Mouse (Mus musculus) limb, embryonic 14.5 days (tissue): Measurements from ENCODE around the gene Aspg. TPM values are rescaled to one million over a fixed set of nuclear protein-coding genes. Genes with fewer than 3 reads are reported as not detected.

Experiments
- ATAC-seq: fragments of 200-750 bp; cut with Nextera tagmentation; 2 replicates; pipeline ENCODE4 v1.8.0; 2017; ENCODE audit warnings: low read depth, moderate number of reproducible peaks, moderate TSS enrichment; ENCODE audit not compliant: low FRiP score
- DNase-seq: peaks from one replicate; pipeline ENCODE4 v3.0.0-alpha.2; 2015; ENCODE audit warnings: low spot score
- H3K27ac ChIP-seq: fragments of 300-500 bp; sonication (generic); replicated peaks from 2 replicates; pipeline ENCODE4 v1.5.1; 2014; ENCODE audit warnings: low read depth, mild to moderate bottlenecking, low read length, moderate library complexity, mixed read lengths
- H3K27me3 ChIP-seq: fragments of 300-500 bp; sonication (generic); 2 replicates; pipeline ENCODE4 v1.6.1; 2014; ENCODE audit warnings: low read length, mixed read lengths; ENCODE audit not compliant: control insufficient read depth, insufficient read depth
- H3K36me3 ChIP-seq: fragments of 300-500 bp; sonication (generic); 2 replicates; pipeline ENCODE4 v1.6.1; 2014; ENCODE audit warnings: mild to moderate bottlenecking, low read length, moderate library complexity, mixed read lengths; ENCODE audit not compliant: control insufficient read depth, insufficient read depth
- H3K4me1 ChIP-seq: fragments of 300-500 bp; sonication (generic); 2 replicates; pipeline ENCODE4 v1.6.1; 2014; ENCODE audit warnings: antibody characterized with exemption, low read length, mixed read lengths; ENCODE audit not compliant: control insufficient read depth, insufficient read depth
- H3K4me2 ChIP-seq: fragments of 300-500 bp; sonication (generic); replicated peaks from 2 replicates; pipeline ENCODE4 v1.6.1; 2014; ENCODE audit warnings: low read depth, mild to moderate bottlenecking, low read length, moderate library complexity; ENCODE audit not compliant: severe bottlenecking
- H3K4me3 ChIP-seq: fragments of 300-500 bp; sonication (generic); replicated peaks from 2 replicates; pipeline ENCODE4 v1.5.1; 2014; ENCODE audit warnings: low read length
- H3K9ac ChIP-seq: fragments of 300-500 bp; sonication (generic); 2 replicates; pipeline ENCODE4 v1.6.1; 2014; ENCODE audit warnings: mild to moderate bottlenecking, low read depth, low read length, moderate library complexity; ENCODE audit not compliant: severe bottlenecking
- H3K9me3 ChIP-seq: fragments of 300-500 bp; sonication (generic); 2 replicates; pipeline ENCODE4 v1.6.1; 2016; ENCODE audit warnings: low read length; ENCODE audit not compliant: control insufficient read depth
- POLR2A ChIP-seq: fragments of 200-500 bp; IDR thresholded peaks from 2 replicates; pipeline ENCODE4 v1.8.0; 2012; ENCODE audit warnings: inconsistent platforms, mild to moderate bottlenecking, moderate library complexity, borderline replicate concordance; ENCODE audit not compliant: insufficient read depth, insufficient read length; ENCODE audit errors: extremely low read depth
- WGBS: fragments of 180-500 bp; shearing (Covaris S2); extraction: QIAGEN DNeasy Blood & Tissue Kit; methylation state at CpG from one replicate; pipeline ENCODE4 v1.1.7; 2014; 5-methylcytosine and 5-hydroxymethylcytosine counted together
- polyA plus RNA-seq, 2 experiments: library from polyadenylated mRNA; depleted of rRNA in 1 of 2; stranded (reverse) in 1 of 2; unstranded in 1 of 2; fragments of >200 nt; fragmentation: Nextera tagmentation in 1 of 2; extraction: Ambion mirVana in 1 of 2; gene quantifications; 2 replicates each; pipeline versions ENCODE4 v1.2.1 to v1.2.3; 2012 to 2014

The Aspg gene
- polyA plus RNA-seq, 2 experiments, result 2.5 to 4.7 TPM

- no peak overlapping the region for H3K4me3 ChIP-seq
- H3K27ac ChIP-seq, result no peak overlapping the region
- H3K4me1 ChIP-seq, result peaks cover 47% of the 10 kb centered on the region
- H3K9ac ChIP-seq, result no peak overlapping the region
- no peak for TF ChIP-seq POLR2A
- ATAC-seq, result no peak
- H3K9me3 ChIP-seq, result no peaks in the 10 kb centered on the region
- H3K4me2 ChIP-seq, result no peak overlapping the region
- peaks cover 20% of the 10 kb centered on the region for H3K36me3 ChIP-seq
- H3K27me3 ChIP-seq, result no peaks in the 10 kb centered on the region
- 78% methylated on average over 12 of the region's 12 CpGs for WGBS
- no peak for DNase-seq
These were observed 47.1 kb downstream of the Aspg start for GRCm38 (mm10) chr12:112153597-112153996.

DNA sequence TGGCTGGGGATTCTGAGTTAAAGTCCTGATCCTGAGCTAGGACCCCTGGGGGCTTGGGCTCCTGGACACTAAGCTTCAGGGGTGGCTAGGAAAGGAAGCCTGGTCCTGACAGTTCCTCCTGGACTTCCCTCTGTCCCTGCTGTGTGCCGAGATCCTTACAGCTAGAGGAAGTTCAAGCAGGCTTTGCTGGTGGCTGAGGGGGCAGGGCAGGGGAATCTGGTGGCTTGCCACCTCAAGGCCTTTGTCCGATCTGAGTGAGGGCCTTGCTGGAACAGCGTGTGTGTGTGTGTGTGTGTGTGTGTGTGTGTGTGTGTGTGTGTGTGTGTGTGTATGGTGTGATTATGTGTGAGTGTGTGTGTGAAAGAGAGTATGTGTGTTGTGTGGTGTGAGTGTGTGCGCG lies 48.0 kb downstream of the Aspg start:
- no peak for DNase-seq
- no peaks in the 10 kb centered on the region for H3K27me3 ChIP-seq
- H3K27ac ChIP-seq, result no peak overlapping the region
- peaks cover 40% of the 10 kb centered on the region for H3K4me1 ChIP-seq
- H3K9me3 ChIP-seq, result no peaks in the 10 kb centered on the region
- no peak overlapping the region for H3K9ac ChIP-seq
- peaks cover 20% of the 10 kb centered on the region for H3K36me3 ChIP-seq
- no peak overlapping the region for H3K4me2 ChIP-seq
- WGBS, result 60% methylated on average over 4 of the region's 5 CpGs
- H3K4me3 ChIP-seq, result no peak overlapping the region
- no peak for TF ChIP-seq POLR2A
- no peak for ATAC-seq

DNA sequence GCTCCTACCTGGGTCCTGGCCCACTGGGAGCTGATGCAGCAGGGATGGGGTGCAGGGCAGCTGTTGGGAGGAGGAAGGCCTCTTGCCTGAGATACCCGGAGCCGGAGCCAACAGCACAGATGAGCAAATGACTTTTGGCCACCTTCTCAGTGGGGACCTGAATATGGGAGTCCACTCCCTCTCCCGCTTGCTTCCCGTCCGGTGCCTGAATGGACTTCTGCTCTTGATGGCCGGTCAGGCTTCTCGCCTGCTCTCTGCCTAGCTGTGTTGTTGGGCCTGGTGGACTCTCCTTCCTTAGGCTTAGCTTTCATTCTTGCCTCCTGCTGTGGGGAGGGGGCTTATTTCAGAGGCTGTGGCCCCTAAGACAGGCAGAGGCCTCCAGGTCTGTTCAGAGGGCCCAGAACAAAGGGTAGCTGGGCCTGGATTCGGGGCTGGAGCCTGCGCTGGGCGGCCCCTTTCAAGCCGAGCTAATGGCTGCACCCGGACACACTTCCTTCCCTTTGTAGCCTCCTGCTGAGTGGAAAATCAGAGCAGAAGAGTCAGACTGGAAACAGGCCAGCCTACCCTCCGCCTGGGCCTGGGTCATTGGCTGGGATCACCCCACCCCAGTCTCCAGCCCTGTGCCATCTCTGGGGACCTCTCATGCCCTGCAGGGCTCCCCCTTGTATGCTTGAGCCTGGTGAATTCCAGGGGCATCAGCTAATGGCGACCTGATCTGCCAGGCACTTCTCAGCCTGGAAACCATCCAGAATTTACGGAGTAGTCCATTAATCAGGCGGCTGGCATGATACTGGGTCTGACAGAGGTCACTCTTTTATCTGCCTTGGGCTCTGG lies 49.0 kb downstream of the Aspg start:
- Histone ChIP-seq H3K4me1 (peaks cover 31% of the 10 kb centered on the region), H3K36me3 (peaks cover 20% of the 10 kb centered on the region), H3K9ac (no peak overlapping the region), H3K9me3 (no peaks in the 10 kb centered on the region), H3K27me3 (no peaks in the 10 kb centered on the region), H3K4me2 (no peak overlapping the region), H3K27ac (peak overlapping the region; percentile 19; the same call in 1 of the 2 replicates), H3K4me3 (no peak overlapping the region)
- no peak for TF ChIP-seq POLR2A
- DNase-seq (no peak), ATAC-seq (no peak)
- whole genome bisulfite sequencing, result 57% methylated on average over 16 of the region's 16 CpGs

DNA sequence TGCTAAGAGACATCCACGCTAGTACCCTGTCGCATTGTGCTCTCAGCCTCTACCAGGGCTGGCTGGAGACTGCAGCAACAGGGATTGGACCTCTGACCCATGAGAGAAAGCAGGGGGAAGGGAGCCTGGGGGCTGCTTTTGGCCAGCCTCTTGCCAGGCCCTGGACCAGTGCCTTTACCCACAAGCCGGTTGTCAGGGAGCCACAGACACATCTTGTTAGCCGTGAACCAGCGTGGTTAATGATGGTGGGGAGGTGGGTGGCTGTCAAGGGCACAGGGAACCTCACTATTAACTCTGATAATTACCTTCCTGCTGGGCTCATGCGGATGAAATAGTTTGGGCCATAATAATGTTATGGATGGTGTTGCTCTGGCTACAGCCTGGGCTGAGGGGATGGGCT lies 50.3 kb downstream of the Aspg start:
- no peak for TF ChIP-seq POLR2A
- Histone ChIP-seq H3K36me3 (peaks cover 18% of the 10 kb centered on the region), H3K9ac (no peak overlapping the region), H3K27me3 (no peaks in the 10 kb centered on the region), H3K4me3 (no peak overlapping the region), H3K4me1 (peaks cover 23% of the 10 kb centered on the region), H3K4me2 (no peak overlapping the region), H3K9me3 (no peaks in the 10 kb centered on the region), H3K27ac (no peak overlapping the region)
- ATAC-seq, result no peak
- 55% methylated on average over 6 of the region's 6 CpGs for WGBS
- no peak for DNase-seq

DNA sequence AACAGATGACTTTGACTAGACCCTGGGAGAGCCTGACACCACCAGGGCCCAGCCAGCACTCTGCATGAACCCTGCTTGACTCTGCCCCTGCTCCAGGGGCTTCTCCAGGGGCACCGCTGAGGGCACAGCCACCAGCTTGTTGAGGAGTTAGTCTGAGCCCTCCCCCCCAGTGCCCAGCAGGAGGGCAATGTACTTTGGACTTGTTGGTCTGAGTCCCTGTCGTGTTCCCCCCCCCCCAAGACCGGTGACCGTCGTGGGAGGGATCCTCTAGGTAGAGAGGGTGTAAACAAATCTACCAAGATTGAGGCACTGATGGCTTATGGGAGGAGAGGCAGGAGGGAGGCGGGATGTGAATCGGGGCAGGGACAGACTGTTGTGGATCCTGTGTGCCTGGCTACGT lies 51.8 kb downstream of the Aspg start:
- Histone ChIP-seq H3K27me3 (no peaks in the 10 kb centered on the region), H3K4me2 (no peak overlapping the region), H3K4me1 (peaks cover 19% of the 10 kb centered on the region; the same call in 1 of the 2 replicates), H3K27ac (no peak overlapping the region), H3K9ac (no peak overlapping the region), H3K4me3 (no peak overlapping the region), H3K36me3 (peaks cover 21% of the 10 kb centered on the region), H3K9me3 (no peaks in the 10 kb centered on the region)
- WGBS, result 58% methylated on average over 6 of the region's 8 CpGs
- no peak for ATAC-seq
- TF ChIP-seq POLR2A, result no peak
- no peak for DNase-seq

- H3K4me1 ChIP-seq, result peaks cover 16% of the 10 kb centered on the region; the same call in 1 of the 2 replicates
- no peak overlapping the region for H3K4me3 ChIP-seq
These were observed 52.3 kb downstream of the Aspg start for GRCm38 (mm10) chr12:112158784-112159183.

More at GRCm38 (mm10) chr12:112158784-112159183, 52.3 kb downstream of the Aspg start:
- H3K36me3 ChIP-seq, result peaks cover 21% of the 10 kb centered on the region
- H3K27me3 ChIP-seq, result no peaks in the 10 kb centered on the region
- H3K9me3 ChIP-seq, result no peaks in the 10 kb centered on the region
- ATAC-seq, result no peak
- no peak overlapping the region for H3K27ac ChIP-seq
- no peak for TF ChIP-seq POLR2A
- H3K4me2 ChIP-seq, result no peak overlapping the region
- no peak overlapping the region for H3K9ac ChIP-seq
- DNase-seq, result no peak
